Mouse (Mus musculus) heart, postnatal 14 days (tissue): ENCODE results near the gene Cox10. TPM values are rescaled to one million over a fixed set of nuclear protein-coding genes. Genes with fewer than 3 reads are reported as not detected.

Experiments used
- DNase-seq, 2 experiments: peaks; one replicate each; pipeline ENCODE4 v3.0.0; 2021 to 2022
- intact Hi-C: fragments of 180-260 bp; cut with DNase I; formaldehyde crosslinking; loops from one replicate; pipeline ENCODE4 v1.15.1; 2025
- total RNA-seq, 2 experiments: library from RNA; stranded (reverse); gene quantifications; 2 replicates each; pipeline ENCODE4 v1.2.3; 2021

Cox10 gene
- total RNA-seq, 2 experiments from 2014 or later: 65.3 to 67.3 TPM

DNA sequence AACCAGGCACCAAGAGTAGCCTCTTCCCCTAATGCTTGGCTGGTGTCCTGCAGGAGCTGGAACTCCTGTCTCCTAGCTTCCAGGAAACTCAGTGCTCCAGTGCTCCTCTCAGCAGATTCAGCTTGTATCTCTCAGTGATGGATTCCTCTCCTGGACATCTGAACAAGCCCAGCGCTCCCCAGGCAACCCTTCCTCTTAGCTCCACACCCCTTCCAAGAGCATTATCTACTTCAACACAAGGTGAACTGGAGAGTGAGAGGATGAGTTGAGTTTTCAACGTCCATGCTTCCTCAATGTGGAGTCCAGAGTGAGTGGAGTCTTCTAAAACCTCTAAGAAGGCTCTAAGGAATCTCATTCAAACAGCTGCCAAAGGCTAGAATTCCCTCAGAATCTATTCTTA lies 76.6 kb downstream of the Cox10 start:
- no peak for DNase-seq
- intact Hi-C loops: loop anchor here (5.0 kb wide), 1 partner anchor 75 kb away; the partner anchor contains the start of gene Cox10

DNA sequence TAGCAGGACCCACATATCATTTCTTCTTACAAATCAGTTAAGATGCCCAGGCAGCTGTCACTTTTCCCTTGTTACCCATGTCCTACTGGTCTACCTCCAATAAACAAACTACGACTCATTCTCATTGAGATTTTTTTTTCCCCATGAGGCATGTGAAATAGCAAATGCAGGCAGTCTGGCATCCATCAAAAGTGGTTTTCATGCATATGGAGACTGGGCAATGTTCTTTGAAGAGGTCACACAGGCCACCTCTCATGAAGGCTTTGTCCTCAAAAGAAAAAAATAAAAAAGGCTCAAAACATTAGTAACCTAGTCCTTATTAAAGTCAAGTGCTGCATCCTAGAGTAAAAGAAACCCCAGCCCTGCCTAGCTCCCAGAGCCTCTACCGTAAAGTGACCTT lies 78.2 kb downstream of the Cox10 start:
- no peak for DNase-seq
- intact Hi-C loops: loop anchor here (5.0 kb wide), 1 partner anchor 76 kb away; the partner anchor contains the start of gene Cox10

DNA sequence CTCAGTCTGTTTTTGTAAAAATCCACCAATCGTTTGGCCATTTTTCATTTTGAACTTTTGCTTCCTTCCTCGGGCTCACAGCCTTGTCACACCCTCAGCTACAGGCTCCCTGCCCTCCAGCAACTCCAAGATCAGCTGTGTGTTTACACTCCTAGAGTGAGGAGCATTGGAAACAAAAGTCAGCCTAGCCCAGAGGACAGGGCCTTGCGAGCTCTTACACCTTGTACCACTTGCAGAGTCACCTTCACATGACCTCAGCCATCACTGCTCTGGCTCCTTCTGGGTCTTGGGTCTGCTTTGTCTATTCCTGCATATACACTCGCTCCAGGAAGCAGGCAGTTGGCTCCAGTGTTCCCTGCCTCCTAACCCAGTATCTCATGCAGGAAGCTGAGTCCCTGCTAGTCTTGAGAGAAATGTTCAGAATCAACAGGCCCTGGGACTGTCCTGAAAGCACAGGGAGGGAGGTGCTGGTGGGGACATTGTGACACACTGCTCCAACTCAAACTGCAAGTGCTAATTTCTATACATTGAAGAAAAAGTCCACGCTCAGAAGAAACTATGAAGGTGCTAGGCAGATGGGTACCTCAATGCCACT lies 79.0 kb downstream of the Cox10 start:
- intact Hi-C loops: loop anchor here (5.0 kb wide), 1 partner anchor 77 kb away; the partner anchor contains the start of gene Cox10
- no peak for DNase-seq

DNA sequence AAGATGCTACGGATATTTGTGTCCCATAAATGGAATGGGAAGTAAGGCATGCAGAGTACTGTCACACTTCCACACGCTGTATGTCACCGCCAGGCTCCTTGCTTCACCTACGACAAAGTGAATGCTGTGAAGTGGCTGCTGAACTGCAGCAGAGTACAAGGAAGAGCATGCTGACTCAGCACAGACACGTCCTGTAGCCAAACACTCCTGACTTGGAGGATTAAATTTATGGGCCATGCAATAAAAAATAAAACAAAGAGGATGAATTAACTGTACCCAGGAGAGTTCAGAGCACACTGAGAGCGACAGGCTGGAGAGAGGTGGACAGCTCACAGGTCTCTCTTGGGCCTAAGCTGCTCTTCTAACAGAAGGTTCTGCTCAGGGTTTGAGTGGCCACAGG lies 79.8 kb downstream of the Cox10 start:
- no peak for DNase-seq
- intact Hi-C loops: no loop called here

DNA sequence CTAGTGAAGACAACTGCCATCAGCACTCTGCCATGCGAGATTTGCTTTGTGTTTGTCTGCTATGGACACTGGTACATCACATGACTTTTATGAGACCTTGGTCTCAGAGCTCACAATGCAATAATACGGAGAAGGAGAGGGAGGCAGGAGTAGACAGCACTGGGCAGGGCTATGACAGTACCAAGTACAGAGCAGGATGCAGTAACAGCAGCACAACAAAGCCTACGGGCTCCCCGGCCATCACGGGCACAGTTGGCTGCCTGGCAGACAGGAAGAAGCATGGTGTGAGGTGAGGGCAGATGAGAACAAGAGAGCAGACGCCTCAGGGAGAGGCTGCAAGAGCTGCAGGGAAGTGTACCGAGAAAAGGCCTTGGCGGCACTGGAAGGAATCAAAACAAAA lies 87.3 kb downstream of the Cox10 start:
- intact Hi-C loops: no loop called here
- no peak for DNase-seq

DNA sequence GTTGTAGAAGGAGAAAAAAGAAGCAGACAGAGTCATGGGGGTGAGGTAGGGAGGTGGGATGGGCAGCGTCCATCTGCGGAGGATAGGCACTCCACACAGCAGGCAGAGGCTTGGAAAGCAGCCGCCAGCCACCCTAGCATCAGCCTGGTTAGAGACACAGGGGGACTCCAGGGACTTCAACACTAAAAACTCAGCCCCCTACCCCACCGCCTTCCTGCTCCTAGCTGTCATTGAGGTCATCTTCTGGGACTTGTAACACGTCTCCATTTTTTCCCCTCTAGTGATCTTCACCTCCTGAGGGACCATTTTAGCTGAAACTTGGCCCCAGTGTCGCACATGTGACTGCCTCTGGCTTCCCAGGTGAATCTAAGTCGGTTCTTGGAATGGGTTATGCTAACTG lies 88.5 kb downstream of the Cox10 start:
- intact Hi-C loops: no loop called here
- DNase-seq: no peak

DNA sequence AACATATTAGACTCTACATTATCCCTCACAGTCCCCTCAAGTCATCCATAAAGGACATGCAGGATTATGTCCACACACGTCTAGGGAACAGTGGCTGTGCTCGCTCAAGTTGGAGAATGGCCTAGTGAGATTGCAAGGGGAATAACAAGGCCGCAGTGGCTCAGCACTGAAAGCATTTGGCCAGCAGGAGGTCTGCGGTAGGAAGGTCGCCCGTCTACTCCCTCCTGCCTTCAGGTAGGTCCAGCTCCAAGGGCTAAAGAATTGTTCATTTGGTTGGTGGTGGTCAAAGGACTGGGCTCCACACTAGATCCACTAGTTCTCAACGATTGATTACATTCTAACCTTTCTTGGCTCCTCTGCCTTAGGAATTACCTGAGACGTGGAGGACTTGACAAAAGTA lies 89.0 kb downstream of the Cox10 start:
- intact Hi-C loops: no loop called here
- DNase-seq: no peak

DNA sequence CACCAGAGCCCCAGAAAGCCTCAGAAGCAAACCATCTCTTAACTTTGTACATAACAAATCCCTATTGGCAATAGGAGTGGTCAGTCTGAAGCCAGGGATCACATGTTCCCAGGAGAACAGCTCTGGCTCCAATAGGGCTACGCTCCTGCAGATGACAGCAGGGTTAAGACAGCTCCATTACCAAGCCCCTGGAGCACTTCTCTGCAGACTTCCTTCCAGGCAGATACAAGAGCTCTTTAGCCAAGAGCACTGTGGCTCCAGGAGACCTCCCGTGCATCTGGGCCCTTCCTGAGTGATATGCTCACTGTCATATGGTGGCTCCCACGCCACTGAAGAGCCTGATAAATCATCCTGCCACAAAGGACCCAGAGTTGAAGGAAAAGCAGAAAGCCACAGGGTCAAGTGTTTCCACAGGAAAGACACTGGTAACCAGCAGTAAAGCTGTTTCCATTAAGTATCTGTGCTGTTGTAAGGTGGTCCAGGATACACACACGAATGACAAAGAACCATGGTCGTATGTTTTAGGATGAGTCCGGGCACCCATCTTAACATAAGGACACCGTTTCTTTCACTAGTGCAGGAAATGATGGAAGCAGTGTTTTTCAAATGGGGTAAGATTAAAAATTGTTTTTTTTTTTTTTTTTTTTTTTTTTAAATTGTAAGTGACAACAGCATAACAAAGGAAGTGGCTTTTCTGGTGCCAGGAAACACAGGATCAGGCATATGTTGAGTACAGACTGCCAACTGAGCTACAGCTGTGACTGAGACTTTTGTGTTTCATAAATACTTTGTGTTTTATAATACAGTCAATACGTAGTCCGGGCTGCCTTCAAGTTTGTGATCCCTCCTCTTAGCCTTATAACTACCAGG lies 90.0 kb downstream of the Cox10 start:
- DNase-seq: no peak
- intact Hi-C loops: no loop called here

DNA sequence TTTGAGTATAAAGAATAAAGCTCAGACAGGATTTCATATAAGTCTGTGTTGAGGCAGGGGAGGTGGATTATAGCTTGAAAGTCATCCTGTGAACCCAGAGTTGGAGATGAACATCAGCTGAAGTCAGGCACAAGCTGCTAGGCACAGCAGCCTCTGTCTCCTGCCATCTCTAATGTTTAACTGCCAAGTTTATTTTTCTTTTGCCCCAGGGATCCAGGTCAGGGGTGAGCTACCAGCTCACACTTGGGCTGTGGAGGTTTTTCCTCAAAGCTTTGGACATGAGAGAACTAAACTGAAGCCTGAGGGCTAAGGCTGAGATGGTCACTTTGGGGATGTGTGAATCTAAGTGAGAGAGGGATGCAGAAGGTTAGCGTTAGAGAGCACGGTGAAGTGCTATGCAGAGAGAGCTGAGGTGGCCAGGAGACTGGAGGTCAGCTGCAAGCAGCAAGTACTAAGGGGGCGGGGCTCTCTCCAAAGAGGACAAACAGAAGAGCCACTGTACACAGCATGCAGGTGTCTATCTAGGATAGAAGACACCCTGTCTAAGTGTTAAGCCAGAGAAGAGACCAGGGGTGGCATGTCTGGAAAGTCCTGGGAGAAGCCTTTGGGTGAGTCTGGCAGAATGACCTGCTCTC lies 91.1 kb downstream of the Cox10 start:
- no peak for DNase-seq
- intact Hi-C loops: no loop called here

DNA sequence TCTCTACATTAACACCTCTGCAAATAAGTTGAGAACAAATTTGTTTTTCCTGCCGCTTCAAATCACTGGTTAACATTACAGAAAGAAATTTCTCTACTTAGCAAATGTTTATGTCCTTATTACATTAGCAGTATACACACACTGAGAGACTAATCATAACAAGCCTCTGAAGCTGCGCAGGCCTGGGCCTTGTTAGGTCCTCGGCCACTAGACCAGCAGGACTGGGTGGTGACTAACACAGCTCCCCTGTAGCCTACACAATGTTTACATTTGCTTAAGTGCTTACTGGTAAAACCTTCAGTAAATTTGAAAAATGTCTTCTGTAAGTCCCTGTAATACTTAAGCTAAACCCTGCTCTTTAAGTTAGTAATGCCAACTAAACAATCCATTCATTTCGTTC lies 92.6 kb downstream of the Cox10 start:
- intact Hi-C loops: no loop called here

DNA sequence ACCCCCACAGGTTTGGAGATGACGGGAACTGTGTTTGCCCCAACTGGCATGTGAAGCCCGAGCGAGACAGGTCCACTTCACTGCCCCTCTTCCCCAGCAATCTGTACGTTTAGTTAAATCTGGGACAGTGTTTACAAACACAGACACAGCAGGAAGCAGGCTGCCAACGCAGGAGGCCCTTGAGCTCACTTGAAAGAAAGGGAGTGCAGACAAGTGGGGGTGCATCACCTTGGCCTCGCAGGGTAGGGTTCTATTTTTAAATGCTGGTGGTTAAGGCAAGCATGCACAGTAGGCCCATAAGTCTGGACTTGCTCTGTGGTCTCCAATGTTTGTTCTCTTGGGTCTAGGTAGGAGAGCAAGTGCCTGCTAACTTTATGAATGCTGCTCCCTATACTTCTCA lies 93.8 kb downstream of the Cox10 start:
- intact Hi-C loops: no loop called here
- no peak for DNase-seq

More for the DNA sequence above, 92.6 kb downstream of the Cox10 start:
- no peak for DNase-seq

DNA sequence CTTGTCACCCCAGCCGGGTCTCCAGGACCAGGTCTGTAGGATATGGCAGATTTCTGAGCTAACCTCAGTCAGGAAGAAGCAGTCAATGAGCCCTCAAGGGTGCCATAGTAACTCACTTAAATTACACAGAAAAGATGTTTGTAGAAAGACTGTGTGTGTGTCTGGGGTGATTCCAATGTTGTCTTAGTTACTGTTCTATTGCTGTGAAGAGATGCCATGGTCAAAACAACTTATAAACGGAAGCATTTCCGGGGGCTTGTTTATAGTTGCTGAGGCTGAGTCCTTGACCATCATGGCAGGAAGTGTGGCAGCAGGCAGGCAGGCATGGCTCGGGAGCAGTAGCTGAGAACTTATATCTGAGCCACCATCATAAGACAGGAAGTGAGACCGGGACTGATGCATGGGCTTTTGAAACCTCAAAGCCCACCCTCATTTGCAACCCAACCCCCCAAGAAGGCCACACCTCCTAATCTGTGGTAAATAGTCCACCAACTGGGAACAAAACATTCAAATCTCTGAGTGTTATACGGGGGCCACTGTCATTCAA lies 94.6 kb downstream of the Cox10 start:
- DNase-seq: no peak
- intact Hi-C loops: no loop called here

DNA sequence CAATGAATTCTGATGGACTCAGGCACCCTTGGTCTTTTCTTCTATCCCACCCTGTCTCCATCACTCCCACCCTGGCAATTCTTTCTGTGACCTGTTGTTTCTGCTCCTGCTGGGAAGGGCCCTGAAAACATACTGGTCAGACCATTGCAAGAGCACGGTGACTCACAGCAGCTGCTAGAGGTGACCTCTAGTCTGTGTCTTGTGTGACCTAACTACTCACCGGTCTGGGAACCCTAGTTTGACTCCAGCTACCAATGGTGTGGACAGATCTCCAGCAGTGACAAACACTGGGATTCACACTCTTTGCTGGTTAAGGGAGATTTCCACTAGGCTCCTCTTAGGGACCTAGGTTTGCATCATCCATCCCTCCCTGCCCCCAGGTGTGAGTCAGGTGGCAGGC lies 101.5 kb downstream of the Cox10 start:
- no peak for DNase-seq

DNA sequence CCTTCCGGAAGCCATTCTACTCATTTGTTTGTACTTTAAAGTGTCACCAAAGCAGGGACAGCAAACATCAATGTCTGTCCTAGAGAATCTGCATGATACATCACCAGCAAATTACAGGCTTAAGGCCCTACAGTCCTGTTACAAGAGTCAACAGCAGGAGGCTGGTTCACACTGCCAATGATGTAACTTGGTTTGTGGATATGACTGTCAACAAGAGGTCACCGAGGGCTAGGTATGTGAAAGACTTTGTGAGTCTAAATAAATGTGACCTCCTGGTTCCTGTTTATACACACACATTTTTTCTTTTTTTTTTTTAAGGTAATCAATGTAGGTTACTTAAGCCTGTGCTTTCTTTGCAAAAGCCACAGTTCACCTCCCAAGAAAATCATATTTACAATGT lies 102.5 kb downstream of the Cox10 start:
- no peak for DNase-seq
- intact Hi-C loops: no loop called here

More for the DNA sequence above, 101.5 kb downstream of the Cox10 start:
- intact Hi-C loops: no loop called here

DNA sequence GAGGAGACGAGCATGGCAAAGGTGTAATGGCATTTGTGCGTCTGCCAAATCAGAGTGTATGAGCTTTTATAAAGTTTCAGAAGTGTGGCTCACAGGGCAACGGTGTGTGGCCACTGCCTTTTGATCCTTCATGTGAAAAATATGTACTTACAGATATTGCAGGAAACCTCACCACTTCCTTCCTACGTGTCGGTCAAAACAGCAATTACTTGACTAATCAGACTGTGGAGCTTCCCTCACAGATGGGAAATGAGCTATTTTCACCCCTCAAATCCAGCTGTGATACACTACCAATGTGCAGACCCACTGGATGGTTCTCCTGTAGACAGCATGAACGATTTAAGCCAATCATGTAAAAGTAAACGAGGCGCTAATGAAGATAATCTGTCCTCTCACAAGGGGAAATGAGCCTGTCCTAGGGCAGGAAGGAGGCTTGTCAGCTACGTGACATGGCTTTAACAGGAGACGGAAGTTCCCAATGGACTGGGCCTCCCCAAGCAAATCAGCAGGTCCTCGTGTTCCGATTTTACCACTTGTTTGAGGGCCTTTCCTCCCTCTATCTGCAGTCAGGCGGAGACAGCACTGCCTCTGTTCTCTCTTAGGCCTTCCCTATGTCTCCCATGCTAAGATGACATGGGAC lies 103.9 kb downstream of the Cox10 start:
- no peak for DNase-seq
- intact Hi-C loops: no loop called here

DNA sequence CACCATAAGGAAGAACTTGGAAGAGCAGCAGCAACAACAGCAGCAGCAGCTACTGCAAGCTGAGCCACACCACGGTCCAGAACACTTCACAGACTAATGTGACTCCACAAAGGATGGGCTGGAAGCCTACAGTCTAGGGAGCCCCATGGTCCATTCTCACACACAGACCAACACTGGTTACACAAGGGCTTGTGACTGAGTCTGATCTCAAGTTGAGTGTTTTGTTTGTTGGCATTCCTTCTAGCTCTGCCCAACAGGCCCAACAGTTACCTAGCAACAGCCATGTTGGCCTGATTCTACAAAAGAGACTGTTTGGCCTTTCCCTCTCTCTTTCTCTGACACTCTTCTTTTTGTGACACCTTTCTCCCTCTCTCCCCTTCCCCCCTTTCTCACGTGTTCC lies 105.3 kb downstream of the Cox10 start:
- DNase-seq: no peak
- intact Hi-C loops: no loop called here

DNA sequence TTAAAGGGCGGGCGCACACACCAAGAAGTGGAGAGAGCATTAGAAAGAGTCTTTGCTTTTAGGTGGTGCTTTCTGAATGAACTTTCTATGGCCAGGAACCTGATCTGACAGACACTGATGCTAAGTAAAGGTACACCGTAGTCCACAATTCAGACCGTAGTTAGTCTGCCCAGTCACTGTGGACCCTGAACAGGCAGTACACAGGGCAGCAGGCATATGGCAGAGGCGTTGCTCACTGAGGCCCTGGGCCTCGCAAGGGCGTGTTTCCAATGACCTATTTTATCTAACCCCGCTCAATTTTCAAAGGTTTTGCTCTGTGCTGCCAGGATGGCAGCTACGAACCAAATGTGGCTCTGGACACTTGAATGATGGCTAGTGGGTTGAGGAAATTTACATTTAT lies 107.8 kb downstream of the Cox10 start:
- no peak for DNase-seq
- intact Hi-C loops: no loop called here

DNA sequence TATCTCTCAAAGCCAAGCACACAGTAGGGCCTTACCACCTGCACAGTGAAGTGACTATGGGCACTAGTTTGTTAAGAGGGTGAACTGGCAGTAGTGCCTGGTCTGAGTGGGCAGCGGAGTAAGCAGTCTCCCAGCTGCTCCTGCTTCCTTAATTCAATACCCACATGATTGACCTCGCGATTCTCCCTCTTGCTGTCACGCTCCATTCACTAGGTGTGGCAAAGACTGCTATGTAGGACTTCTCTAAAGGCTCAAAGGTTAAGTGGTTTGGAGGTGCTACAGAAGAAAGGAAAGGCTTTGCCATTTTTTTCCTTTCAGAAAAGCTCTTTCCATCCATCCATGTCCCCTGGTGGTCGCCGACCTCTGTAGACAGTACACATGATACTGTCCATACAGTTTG lies 108.5 kb downstream of the Cox10 start:
- intact Hi-C loops: no loop called here

DNA sequence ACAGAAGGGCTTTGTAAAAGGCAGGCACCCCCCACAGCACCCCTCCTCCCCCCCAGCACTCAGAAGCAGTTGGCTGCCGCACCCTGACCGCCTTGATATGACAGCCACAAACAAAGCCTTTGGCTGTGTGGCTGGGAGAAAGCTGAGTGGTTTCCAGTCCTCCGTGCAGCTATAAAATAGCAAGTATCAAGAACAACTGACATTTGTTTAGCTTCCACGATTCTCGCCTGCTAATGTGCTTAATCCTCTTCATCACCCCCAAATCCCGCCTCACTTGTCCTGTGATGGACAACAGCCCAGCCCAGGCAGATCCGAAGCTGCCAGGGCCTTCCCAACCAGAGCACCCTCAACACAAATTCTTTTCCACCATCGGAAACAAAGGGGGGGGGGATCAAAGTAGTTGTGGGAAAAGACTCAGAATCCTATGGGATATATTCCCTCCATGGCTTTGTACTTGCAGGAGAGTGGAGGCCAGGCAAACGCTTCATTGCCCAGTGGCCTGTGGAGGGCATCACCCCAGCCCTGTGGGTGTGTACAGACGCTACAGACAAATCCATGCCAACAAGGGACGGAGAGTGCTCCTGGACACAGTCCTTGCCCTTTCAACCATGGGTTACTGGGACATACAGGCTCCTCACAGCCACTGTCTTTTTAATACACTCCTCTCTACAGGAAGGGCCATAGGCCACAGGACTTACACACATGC lies 109.9 kb downstream of the Cox10 start:
- no peak for DNase-seq
- intact Hi-C loops: no loop called here

More for the DNA sequence above, 108.5 kb downstream of the Cox10 start:
- no peak for DNase-seq

DNA sequence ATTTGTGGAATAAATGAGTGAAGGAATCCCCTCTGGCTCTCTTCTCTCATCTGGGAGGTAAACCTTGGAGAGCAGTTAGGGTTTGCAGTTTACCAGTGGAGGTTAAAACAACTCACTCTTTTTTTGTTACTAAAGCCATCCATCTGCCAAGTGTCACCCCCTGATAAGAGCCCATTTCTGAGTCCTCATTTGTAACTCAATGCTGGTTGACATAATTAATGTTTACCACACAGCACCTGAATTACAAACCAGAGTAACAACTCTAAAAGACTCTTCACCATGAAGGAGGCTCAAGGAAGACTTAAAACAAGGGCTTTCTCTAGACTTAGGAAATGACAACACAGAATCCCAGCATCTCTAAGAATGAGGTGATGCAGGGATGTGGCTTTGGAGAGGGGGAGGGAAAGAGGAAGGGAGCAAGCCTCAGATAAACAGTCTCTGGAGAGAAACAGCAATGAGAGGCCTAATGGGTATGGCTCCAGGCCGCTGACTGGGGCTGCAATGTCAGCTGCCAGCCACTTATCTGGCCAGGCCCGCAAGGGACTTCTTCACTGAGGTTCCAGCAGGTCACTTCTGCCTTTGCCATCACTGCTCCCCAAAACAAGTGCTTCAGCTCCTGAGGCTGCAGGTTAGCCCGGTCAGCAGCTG lies 110.8 kb downstream of the Cox10 start:
- no peak for DNase-seq
- intact Hi-C loops: no loop called here
